Mouse (Mus musculus) lung, adult 2 months (tissue): ENCODE results near the gene Spib.

Experiments used
- CTCF ChIP-seq: fragments of 200-500 bp; IDR thresholded peaks from 2 replicates; pipeline ENCODE4 v1.5.1; 2011; ENCODE audit warnings: mild to moderate bottlenecking, low read length, control low read depth; ENCODE audit not compliant: insufficient read depth
- POLR2A ChIP-seq: fragments of 200-500 bp; IDR thresholded peaks from 2 replicates; pipeline ENCODE4 v1.6.1; 2011; ENCODE audit warnings: low read depth, mild to moderate bottlenecking, control low read depth, low read length, borderline replicate concordance; ENCODE audit errors: extremely low read depth

GRCm38 (mm10) chr7:44565414-44565813 is 33.5 kb upstream of the Spib start:
- TF ChIP-seq POLR2A (no peak), CTCF (no peak)
